Mouse (Mus musculus) E14TG2a.4 (cell line): ENCODE data around the gene Il1f5.

Experiments used
- CTCF ChIP-seq: conservative IDR thresholded peaks from 2 replicates; pipeline ENCODE4 v1.5.1; 2014; ENCODE audit warnings: low read length
- NANOG ChIP-seq: IDR thresholded peaks from 2 replicates; pipeline ENCODE4 v1.6.1; 2014; ENCODE audit warnings: borderline replicate concordance, low read length, mixed read lengths

DNA sequence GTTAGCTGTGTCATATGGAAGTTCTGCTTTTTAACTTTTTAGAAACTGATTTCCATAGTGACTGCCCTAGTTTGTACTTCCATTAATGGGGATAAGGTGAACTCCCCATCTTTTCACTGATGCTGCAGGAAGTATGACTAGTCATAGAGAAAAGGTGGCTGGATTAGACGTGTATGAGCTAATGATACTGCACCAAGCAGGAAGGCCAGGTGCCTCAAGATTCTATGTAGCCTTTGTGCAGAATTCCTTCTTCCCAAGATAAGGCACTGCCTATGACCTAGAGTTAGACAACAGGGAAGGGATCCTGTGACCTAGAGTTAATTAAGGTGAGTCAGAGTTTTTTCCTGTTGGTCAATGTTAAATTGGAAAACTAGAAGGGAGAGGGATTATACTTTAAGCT is 40.2 kb downstream of the Il1f5 start:
- TF ChIP-seq CTCF: no peak
- no peak for TF ChIP-seq NANOG
